Mouse (Mus musculus) bone marrow macrophage, adult 2 months (primary cell): ENCODE data around the gene Methig1.

Experiments
- CTCF ChIP-seq: IDR thresholded peaks from 2 replicates; pipeline ENCODE4 v1.5.1; 2012; ENCODE audit warnings: low read depth, mild to moderate bottlenecking, low read length, moderate library complexity
- POLR2A ChIP-seq: IDR thresholded peaks from 2 replicates; pipeline ENCODE4 v1.6.1; 2012; ENCODE audit warnings: mild to moderate bottlenecking, low read depth, low read length, borderline replicate concordance

DNA sequence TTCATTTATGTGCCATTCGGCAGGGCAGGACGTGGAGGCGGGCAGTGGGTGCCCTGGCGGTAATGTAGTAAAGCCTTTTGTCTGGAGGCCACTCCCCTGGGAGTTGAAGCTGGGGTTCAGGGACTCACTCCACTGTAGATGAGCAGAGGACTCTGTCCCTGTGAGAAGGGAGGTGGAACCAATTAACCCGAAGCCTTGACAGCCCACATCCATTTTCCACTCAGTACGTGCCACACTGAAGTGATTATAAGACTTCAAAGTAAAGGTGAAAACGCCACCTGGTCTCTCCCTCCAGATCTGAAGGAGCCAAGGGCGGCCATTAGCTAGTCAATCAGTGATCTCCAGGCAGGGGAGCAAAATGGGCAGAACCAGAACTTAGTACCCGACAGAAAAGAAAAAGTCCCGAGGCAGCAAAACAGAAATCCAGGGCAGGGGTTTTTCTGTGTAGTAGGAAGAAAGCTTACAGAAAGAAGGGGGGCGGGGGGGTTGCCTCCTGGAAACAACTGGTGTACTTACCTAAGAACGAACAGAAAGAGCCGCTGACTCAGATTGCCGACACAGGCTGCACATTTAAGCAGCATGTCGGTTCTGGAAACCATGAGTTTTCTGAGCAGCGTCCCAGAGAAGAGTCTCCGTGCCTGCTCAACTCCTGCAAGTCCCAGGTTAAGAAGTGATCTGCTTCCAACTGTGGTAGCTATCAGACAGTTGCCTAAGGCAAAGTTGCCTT, 71.6 kb downstream of the Methig1 start, which contains the start of gene Slc11a2:
- TF ChIP-seq CTCF (no peak), POLR2A (no peak)
